Mouse (Mus musculus): ENCODE measurements around the gene Colq. TPM values are rescaled to one million over a fixed set of nuclear protein-coding genes. Genes with fewer than 3 reads are reported as not detected.
A peak's percentile ranks its signal among the peaks of the same experiment; 100 is the strongest.

The Colq gene
- polyA plus RNA-seq, 1 experiment from 2014 or later = 0.25 TPM

DNA sequence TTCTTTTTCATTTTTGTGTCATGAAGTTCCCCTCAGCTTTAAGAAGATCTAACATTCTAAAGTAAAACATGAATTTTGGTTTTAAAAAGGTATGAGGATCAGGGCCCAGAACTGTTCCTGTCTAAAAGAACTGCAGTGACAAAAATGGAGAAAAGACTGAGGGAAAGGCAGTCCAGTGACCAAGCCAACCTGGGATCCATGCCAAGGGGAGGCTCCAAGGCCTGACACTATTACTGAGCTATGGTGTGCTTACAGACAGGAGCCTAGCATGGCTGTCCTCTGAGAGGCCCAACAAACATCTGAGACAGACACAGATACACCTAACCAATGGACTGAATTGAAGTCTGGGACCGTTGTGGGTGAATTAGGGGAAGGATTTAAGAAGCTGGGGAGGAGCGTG is 81.2 kb downstream of the Colq start:
- Histone ChIP-seq H3K4me2 (no peak overlapping the region), H3K9me3 (peaks cover 6% of the 10 kb centered on the region; the same call in 1 of the 2 replicates), H3K27me3 (no peaks in the 10 kb centered on the region), H3K4me1 (replicated peaks) (no peaks in the 10 kb centered on the region), H3K36me3 (peaks cover 61% of the 10 kb centered on the region), H3K9ac (no peak overlapping the region), H3K4me3 (no peak overlapping the region), H3K27ac (replicated peaks) (no peak overlapping the region)
- ATAC-seq (ENCODE audit: low read depth) = no peak
- WGBS = 96% methylated on average over 2 of the region's 2 CpGs

DNA sequence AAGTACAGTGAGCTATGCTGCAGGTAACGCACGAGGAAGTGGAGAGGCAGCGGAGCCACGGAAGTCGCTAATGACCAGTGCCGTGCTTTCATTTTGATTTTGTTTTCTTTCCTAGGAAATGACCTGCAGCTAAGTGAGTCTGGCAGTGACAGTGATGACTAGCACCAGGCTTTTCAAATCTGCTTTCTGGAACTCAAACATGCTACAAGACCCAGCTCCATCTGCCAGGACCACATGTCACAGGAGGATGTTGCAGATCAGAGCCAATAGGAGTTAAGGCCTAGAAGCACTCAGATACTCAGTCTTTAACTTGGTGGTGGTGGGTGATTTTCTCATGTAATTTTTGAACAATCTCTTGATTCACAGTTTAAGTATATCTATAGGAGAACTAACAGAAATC is 84.7 kb downstream of the Colq start:
- no peak for ATAC-seq (ENCODE audit: low read depth)
- Histone ChIP-seq H3K9ac (no peak overlapping the region), H3K9me3 (no peaks in the 10 kb centered on the region), H3K4me1 (replicated peaks) (no peaks in the 10 kb centered on the region), H3K4me3 (no peak overlapping the region), H3K27me3 (no peaks in the 10 kb centered on the region), H3K4me2 (no peak overlapping the region), H3K27ac (replicated peaks) (no peak overlapping the region), H3K36me3 (peaks cover 87% of the 10 kb centered on the region)
- 97% methylated on average over 6 of the region's 6 CpGs for WGBS

DNA sequence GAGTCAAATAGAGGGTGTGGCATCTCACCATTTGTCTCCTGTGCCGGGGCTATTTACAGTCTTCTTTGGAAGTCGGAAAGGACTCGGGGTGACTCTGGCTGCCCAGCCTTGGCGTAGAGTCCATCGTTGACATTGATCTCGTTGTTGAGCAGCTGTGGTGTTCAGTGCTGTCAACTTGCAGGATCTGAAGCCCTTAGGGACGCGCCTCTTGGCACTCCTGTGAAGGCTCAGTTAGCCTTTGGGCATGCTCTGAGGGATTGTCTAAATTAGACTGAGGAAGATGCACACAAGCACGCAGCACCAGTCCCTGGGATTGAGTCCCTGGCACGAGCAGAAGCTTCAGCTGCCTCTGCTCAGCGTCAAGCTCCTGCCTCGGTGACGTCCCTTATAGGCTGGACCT is 87.7 kb downstream of the Colq start:
- H3K27ac ChIP-seq (replicated peaks) = no peak overlapping the region
- H3K27me3 ChIP-seq = no peaks in the 10 kb centered on the region
- H3K9ac ChIP-seq = no peak overlapping the region
- ATAC-seq (ENCODE audit: low read depth) = no peak
- H3K9me3 ChIP-seq = no peaks in the 10 kb centered on the region
- H3K4me2 ChIP-seq = no peak overlapping the region
- 90% methylated on average over 13 of the region's 13 CpGs for WGBS
- no peaks in the 10 kb centered on the region for H3K4me1 ChIP-seq (replicated peaks)
- peaks cover 96% of the 10 kb centered on the region for H3K36me3 ChIP-seq
- H3K4me3 ChIP-seq = no peak overlapping the region

DNA sequence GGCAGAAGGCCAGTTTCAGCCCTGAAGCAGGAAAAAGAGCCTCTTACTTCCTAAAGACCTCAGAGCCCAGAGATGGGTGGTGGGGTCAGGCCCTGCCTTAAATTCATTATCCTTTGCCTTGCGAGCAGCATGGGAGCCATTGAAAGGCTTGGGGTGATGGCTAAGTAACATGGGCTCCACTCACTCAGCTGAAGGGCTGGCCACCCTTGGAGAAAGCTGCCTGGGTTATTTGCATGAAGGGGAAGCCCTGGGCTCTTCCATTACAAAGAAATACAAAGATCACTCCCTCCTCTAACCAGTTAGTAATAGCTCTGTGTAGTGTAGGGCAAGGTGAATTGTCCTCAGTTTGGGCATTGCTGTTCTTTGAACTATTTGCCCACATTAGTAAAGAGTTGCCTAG is 91.6 kb downstream of the Colq start:
- no peak for ATAC-seq (ENCODE audit: low read depth)
- no peaks in the 10 kb centered on the region for H3K27me3 ChIP-seq
- peaks cover 62% of the 10 kb centered on the region for H3K36me3 ChIP-seq

GRCm38 (mm10) chr14:31496241-31496646 is 94.9 kb downstream of the Colq start:
- Histone ChIP-seq H3K27ac (replicated peaks) (no peak overlapping the region), H3K36me3 (peaks cover 48% of the 10 kb centered on the region), H3K4me2 (peak overlapping the region; percentile 95), H3K27me3 (no peaks in the 10 kb centered on the region), H3K9me3 (no peaks in the 10 kb centered on the region), H3K4me1 (replicated peaks) (peaks cover 41% of the 10 kb centered on the region), H3K9ac (peak overlapping the region; percentile 85), H3K4me3 (peak overlapping the region; percentile 67)
- no peak for ATAC-seq (ENCODE audit: low read depth)
- 57% methylated on average over 7 of the region's 7 CpGs for WGBS

More for the DNA sequence above, 91.6 kb downstream of the Colq start:
- no peak overlapping the region for H3K4me3 ChIP-seq
- H3K9me3 ChIP-seq = no peaks in the 10 kb centered on the region
- no peak overlapping the region for H3K9ac ChIP-seq
- peaks cover 21% of the 10 kb centered on the region for H3K4me1 ChIP-seq (replicated peaks)
- H3K4me2 ChIP-seq = no peak overlapping the region
- WGBS = 75% methylated on average over 1 of the region's 1 CpGs
- H3K27ac ChIP-seq (replicated peaks) = no peak overlapping the region

GRCm38 (mm10) chr14:31495538-31495937 is 95.6 kb downstream of the Colq start:
- Histone ChIP-seq H3K36me3 (peaks cover 41% of the 10 kb centered on the region), H3K4me1 (replicated peaks) (peaks cover 41% of the 10 kb centered on the region), H3K4me2 (peak overlapping the region; percentile 95), H3K9me3 (no peaks in the 10 kb centered on the region), H3K4me3 (peak overlapping the region; percentile 67), H3K27ac (replicated peaks) (peak overlapping the region; percentile 85), H3K27me3 (no peaks in the 10 kb centered on the region), H3K9ac (peak overlapping the region; percentile 85)
- 7% methylated on average over 8 of the region's 8 CpGs for WGBS
- ATAC-seq (ENCODE audit: low read depth) = no peak

DNA sequence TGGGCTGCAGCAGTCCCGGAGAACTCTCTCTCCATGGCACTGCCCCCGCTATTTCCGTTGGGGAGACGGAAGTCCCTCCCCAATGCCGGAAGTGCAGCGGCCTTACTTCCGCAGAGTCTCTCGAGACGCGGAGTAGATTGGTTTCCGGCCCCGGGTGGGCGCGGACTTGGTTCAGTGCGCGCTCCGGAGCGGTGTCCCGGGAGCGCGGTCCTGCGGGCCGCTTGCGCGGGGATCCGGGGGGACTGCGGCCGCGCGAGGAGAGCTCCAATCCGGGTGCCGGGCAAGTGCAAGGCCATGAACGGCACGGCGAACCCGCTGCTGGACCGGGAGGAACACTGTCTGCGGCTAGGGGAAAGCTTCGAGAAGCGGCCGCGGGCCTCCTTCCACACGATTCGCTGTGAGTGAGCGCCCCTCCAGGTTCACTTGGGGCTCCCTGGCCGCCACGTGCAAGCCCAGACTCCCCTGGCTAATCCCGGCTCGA is 96.1 kb downstream of the Colq start, which contains the start of gene Mettl6:
Gene Mettl6 (minus strand): TSS at position 66 of the 481 bp plus-strand sequence.
- Histone ChIP-seq H3K4me3 (peak within 1 kb of the TSS; percentile 67), H3K36me3 (peaks cover 39% of the 10 kb centered on the region), H3K27me3 (no peaks in the 10 kb centered on the region), H3K4me2 (peak within 1 kb of the TSS; percentile 95), H3K27ac (replicated peaks) (peak within 1 kb of the TSS; percentile 85), H3K4me1 (replicated peaks) (peaks cover 41% of the 10 kb centered on the region), H3K9ac (peak within 1 kb of the TSS; percentile 85), H3K9me3 (no peaks in the 10 kb centered on the region)
- ATAC-seq (ENCODE audit: low read depth) = peak; percentile 97
- under 1% methylated on average over 49 of the region's 49 CpGs for WGBS

GRCm38 (mm10) chr14:31494349-31494974 is 96.7 kb downstream of the Colq start, which contains the start of gene Eaf1:
Eaf1 (plus strand) TSS chr14:31494399.
- Histone ChIP-seq H3K36me3 (peaks cover 36% of the 10 kb centered on the region), H3K27ac (replicated peaks) (peak within 1 kb of the TSS; percentile 85), H3K9me3 (no peaks in the 10 kb centered on the region), H3K27me3 (no peaks in the 10 kb centered on the region), H3K9ac (peak within 1 kb of the TSS; percentile 85), H3K4me2 (peak within 1 kb of the TSS; percentile 95), H3K4me3 (peak within 1 kb of the TSS; percentile 67), H3K4me1 (replicated peaks) (peaks cover 41% of the 10 kb centered on the region)
- peak; percentile 72; the same call in 1 of the 2 replicates for ATAC-seq (ENCODE audit: low read depth)
- 2% methylated on average over 37 of the region's 37 CpGs for WGBS

DNA sequence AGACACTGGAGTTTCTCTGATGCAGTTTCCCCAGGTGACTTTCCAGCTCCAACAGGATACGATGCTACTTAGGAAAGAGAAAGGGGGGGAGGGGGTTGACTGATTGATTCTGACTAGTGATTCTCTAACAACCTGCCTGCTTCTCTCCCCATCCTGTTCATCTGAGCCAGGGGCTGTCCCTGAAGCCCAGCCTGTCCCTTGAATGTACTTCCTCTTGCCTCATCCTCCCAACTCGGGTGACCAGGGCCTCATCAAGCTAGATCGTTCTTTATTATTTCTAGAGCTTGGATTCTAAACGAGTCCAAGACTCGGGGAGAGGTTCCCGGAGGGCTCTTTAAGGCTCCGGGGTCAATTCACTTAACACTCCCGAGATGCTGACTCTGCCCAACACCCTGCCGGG is 97.2 kb downstream of the Colq start:
- H3K4me3 ChIP-seq = peak overlapping the region; percentile 67
- H3K36me3 ChIP-seq = peaks cover 36% of the 10 kb centered on the region
- H3K27ac ChIP-seq (replicated peaks) = no peak overlapping the region
- peak overlapping the region; percentile 95 for H3K4me2 ChIP-seq
- peak overlapping the region; percentile 85 for H3K9ac ChIP-seq
- H3K9me3 ChIP-seq = no peaks in the 10 kb centered on the region
- no peaks in the 10 kb centered on the region for H3K27me3 ChIP-seq
- 36% methylated on average over 9 of the region's 9 CpGs for WGBS
- no peak for ATAC-seq (ENCODE audit: low read depth)
- peaks cover 41% of the 10 kb centered on the region for H3K4me1 ChIP-seq (replicated peaks)

DNA sequence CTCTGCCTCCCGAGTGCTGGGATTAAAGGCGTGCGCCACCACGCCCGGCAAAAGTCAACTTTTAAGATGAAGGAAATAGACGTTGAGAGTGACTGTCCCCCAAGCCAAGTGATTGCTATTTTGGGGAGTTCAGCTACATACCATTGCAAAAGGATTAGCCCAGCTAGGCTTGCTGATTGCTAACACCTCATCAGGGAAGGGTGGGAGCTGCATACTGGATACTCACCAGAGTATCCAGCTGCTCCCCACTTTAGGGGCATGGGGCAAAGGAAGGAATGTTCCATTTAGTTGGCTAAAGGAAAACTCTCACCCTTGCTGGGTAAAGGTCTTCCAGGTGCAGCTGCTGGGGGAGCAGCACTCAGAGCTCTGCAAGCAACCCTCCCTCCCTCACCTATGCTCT is 103.1 kb downstream of the Colq start:
- ATAC-seq (ENCODE audit: low read depth) = no peak
- H3K27ac ChIP-seq (replicated peaks) = no peak overlapping the region
- no peak overlapping the region for H3K9ac ChIP-seq
- H3K9me3 ChIP-seq = no peaks in the 10 kb centered on the region
- 95% methylated on average over 6 of the region's 6 CpGs for WGBS
- H3K4me1 ChIP-seq (replicated peaks) = peaks cover 7% of the 10 kb centered on the region
- H3K4me3 ChIP-seq = no peak overlapping the region
- H3K4me2 ChIP-seq = no peak overlapping the region
- no peaks in the 10 kb centered on the region for H3K27me3 ChIP-seq
- H3K36me3 ChIP-seq = peaks cover 79% of the 10 kb centered on the region

DNA sequence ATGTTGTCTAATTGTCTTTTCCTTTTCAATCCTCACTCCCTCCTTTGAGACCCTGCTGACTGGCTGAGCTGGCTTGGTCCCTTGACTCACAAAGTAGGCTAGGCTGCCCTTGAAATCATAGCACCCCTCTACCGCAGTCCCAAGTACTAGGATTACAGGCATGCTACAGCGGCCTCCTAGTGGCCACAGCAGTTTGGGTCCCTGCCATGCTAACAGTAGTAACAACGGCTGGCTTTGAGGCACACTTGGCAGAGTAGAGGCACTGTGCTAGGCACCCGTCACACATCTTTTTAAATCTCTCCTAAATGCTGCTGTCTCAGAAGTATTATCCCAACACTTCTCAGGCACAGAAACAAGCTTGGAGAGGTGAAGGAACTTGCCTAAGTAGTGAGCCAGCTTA is 104.7 kb downstream of the Colq start:
- H3K9me3 ChIP-seq = no peaks in the 10 kb centered on the region
- peaks cover 81% of the 10 kb centered on the region for H3K36me3 ChIP-seq
- no peak overlapping the region for H3K27ac ChIP-seq (replicated peaks)
- no peak overlapping the region for H3K4me2 ChIP-seq
- no peak for ATAC-seq (ENCODE audit: low read depth)
- no peak overlapping the region for H3K4me3 ChIP-seq
- no peaks in the 10 kb centered on the region for H3K4me1 ChIP-seq (replicated peaks)
- WGBS = 84% methylated on average over 4 of the region's 4 CpGs
- H3K27me3 ChIP-seq = no peaks in the 10 kb centered on the region
- H3K9ac ChIP-seq = no peak overlapping the region

DNA sequence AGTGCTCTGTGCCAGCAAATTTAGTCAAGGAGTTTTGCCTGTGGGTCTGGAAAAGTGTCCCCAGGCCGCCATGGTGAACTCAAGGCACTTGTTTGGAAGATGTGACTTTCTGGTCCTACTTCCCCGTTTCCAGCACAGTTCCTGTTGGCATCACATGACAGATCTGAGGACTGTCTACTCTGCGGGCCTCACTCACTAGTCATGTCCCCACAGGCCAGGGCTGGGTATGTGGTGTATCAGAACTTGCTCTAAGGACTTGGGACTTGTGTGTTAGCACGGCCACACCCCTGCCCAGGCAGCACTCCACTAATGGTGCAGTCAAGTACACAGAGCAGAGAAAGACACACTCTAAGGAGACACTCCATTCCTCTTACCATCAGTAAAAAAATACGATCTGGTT is 108.7 kb downstream of the Colq start:
- H3K4me3 ChIP-seq = no peak overlapping the region

GRCm38 (mm10) chr14:31473297-31473696 is 117.8 kb downstream of the Colq start:
- no peak overlapping the region for H3K9ac ChIP-seq
- ATAC-seq (ENCODE audit: low read depth) = no peak
- no peaks in the 10 kb centered on the region for H3K4me1 ChIP-seq (replicated peaks)
- no peaks in the 10 kb centered on the region for H3K9me3 ChIP-seq
- H3K4me2 ChIP-seq = no peak overlapping the region
- no peak overlapping the region for H3K27ac ChIP-seq (replicated peaks)
- WGBS = 87% methylated on average over 2 of the region's 2 CpGs
- H3K27me3 ChIP-seq = no peaks in the 10 kb centered on the region
- peaks cover 6% of the 10 kb centered on the region for H3K36me3 ChIP-seq
- H3K4me3 ChIP-seq = no peak overlapping the region

More for the DNA sequence above, 108.7 kb downstream of the Colq start:
- no peak overlapping the region for H3K4me2 ChIP-seq
- ATAC-seq (ENCODE audit: low read depth) = no peak
- H3K27me3 ChIP-seq = no peaks in the 10 kb centered on the region
- 91% methylated on average over 5 of the region's 5 CpGs for WGBS
- no peak overlapping the region for H3K27ac ChIP-seq (replicated peaks)
- no peaks in the 10 kb centered on the region for H3K4me1 ChIP-seq (replicated peaks)
- H3K9me3 ChIP-seq = no peaks in the 10 kb centered on the region
- peaks cover 96% of the 10 kb centered on the region for H3K36me3 ChIP-seq
- no peak overlapping the region for H3K9ac ChIP-seq
